Mouse (Mus musculus): ENCODE data around the gene Ogdh. TPM values are rescaled to one million over a fixed set of nuclear protein-coding genes. Genes with fewer than 3 reads are reported as not detected.

Gene Ogdh
- polyA plus RNA-seq, 1 experiment from 2014 or later: 112 TPM

- H3K4me2 ChIP-seq (ENCODE audit: low read length): peak within 1 kb of the TSS; percentile 69
- H3K9me3 ChIP-seq (ENCODE audit: control insufficient read depth, low read length): no peaks in the 10 kb centered on the region
- peak within 1 kb of the TSS; percentile 80 for H3K9ac ChIP-seq (ENCODE audit: low read length)
- DNase-seq (ENCODE audit: low spot score) (peak; percentile 96), ATAC-seq (replicated peaks; ENCODE audit: low FRiP score, low TSS enrichment, low read depth) (peak; percentile 99)
- H3K27ac ChIP-seq (ENCODE audit: low read depth): peak within 1 kb of the TSS; percentile 94
- no peaks in the 10 kb centered on the region for H3K27me3 ChIP-seq (replicated peaks; ENCODE audit: control insufficient read depth, insufficient read depth, low read length)
- peak within 1 kb of the TSS; percentile 86 for H3K4me3 ChIP-seq (ENCODE audit: low read depth, low read length)
- 0 out of 2 replicates have a peak, but pooled peaks cover 9% of the 10 kb centered on the region for H3K4me1 ChIP-seq (replicated peaks; ENCODE audit: control insufficient read depth, insufficient read depth, low read length)
- 6% methylated on average over 51 of the region's 60 CpGs for WGBS
- H3K36me3 ChIP-seq (ENCODE audit: control insufficient read depth, insufficient read depth, low read length): 0 out of 2 replicates have a peak, but pooled peaks cover 2% of the 10 kb centered on the region
Measured at GRCm38 (mm10) chr11:6388726-6389413, 97.4 kb downstream of the Ogdh start, which contains the start of gene Zmiz2. TSS of gene Zmiz2 (plus strand) at chr11:6389074.

GRCm38 (mm10) chr11:6389483-6389921, 98.1 kb downstream of the Ogdh start:
- ATAC-seq (replicated peaks; ENCODE audit: low FRiP score, low TSS enrichment, low read depth): no peak; the same call in none of the 2 replicates
- Histone ChIP-seq H3K27me3 (replicated peaks; ENCODE audit: control insufficient read depth, insufficient read depth, low read length) (no peaks in the 10 kb centered on the region), H3K4me2 (ENCODE audit: low read length) (peak overlapping the region; percentile 69), H3K4me3 (ENCODE audit: low read depth, low read length) (peak overlapping the region; percentile 86), H3K4me1 (replicated peaks; ENCODE audit: control insufficient read depth, insufficient read depth, low read length) (0 out of 2 replicates have a peak, but pooled peaks cover 9% of the 10 kb centered on the region), H3K9me3 (ENCODE audit: control insufficient read depth, low read length) (no peaks in the 10 kb centered on the region), H3K36me3 (ENCODE audit: control insufficient read depth, insufficient read depth, low read length) (0 out of 2 replicates have a peak, but pooled peaks cover 5% of the 10 kb centered on the region), H3K9ac (ENCODE audit: low read length) (peak overlapping the region; percentile 80), H3K27ac (ENCODE audit: low read depth) (peak overlapping the region; percentile 94; the same call in 1 of the 2 replicates)
- peak; percentile 75 for DNase-seq (ENCODE audit: low spot score)
- WGBS: under 1% methylated on average over 13 of the region's 43 CpGs

GRCm38 (mm10) chr11:6390376-6391053, 99.1 kb downstream of the Ogdh start:
- ATAC-seq (replicated peaks; ENCODE audit: low FRiP score, low TSS enrichment, low read depth) (no peak), DNase-seq (ENCODE audit: low spot score) (no peak)
- H3K9ac ChIP-seq (ENCODE audit: low read length): peak overlapping the region; percentile 80
- H3K36me3 ChIP-seq (ENCODE audit: control insufficient read depth, insufficient read depth, low read length): peaks cover 12% of the 10 kb centered on the region
- H3K4me1 ChIP-seq (replicated peaks; ENCODE audit: control insufficient read depth, insufficient read depth, low read length): 0 out of 2 replicates have a peak, but pooled peaks cover 9% of the 10 kb centered on the region
- peak overlapping the region; percentile 86 for H3K4me3 ChIP-seq (ENCODE audit: low read depth, low read length)
- no peak overlapping the region for H3K27ac ChIP-seq (ENCODE audit: low read depth)
- H3K27me3 ChIP-seq (replicated peaks; ENCODE audit: control insufficient read depth, insufficient read depth, low read length): no peaks in the 10 kb centered on the region
- peak overlapping the region; percentile 69 for H3K4me2 ChIP-seq (ENCODE audit: low read length)
- 84% methylated on average over 8 of the region's 8 CpGs for WGBS
- no peaks in the 10 kb centered on the region for H3K9me3 ChIP-seq (ENCODE audit: control insufficient read depth, low read length)

GRCm38 (mm10) chr11:6391516-6392276, 100.3 kb downstream of the Ogdh start:
- no peak for DNase-seq (ENCODE audit: low spot score)
- H3K9ac ChIP-seq (ENCODE audit: low read length): no peak overlapping the region

GRCm38 (mm10) chr11:6392857-6393256, 101.4 kb downstream of the Ogdh start:
- DNase-seq (ENCODE audit: low spot score) (no peak), ATAC-seq (replicated peaks; ENCODE audit: low FRiP score, low TSS enrichment, low read depth) (no peak)
- Histone ChIP-seq H3K36me3 (ENCODE audit: control insufficient read depth, insufficient read depth, low read length) (peaks cover 36% of the 10 kb centered on the region), H3K4me1 (replicated peaks; ENCODE audit: control insufficient read depth, insufficient read depth, low read length) (0 out of 2 replicates have a peak, but pooled peaks cover 9% of the 10 kb centered on the region), H3K9me3 (ENCODE audit: control insufficient read depth, low read length) (no peaks in the 10 kb centered on the region), H3K4me3 (ENCODE audit: low read depth, low read length) (no peak overlapping the region), H3K9ac (ENCODE audit: low read length) (no peak overlapping the region), H3K4me2 (ENCODE audit: low read length) (no peak overlapping the region), H3K27me3 (replicated peaks; ENCODE audit: control insufficient read depth, insufficient read depth, low read length) (no peaks in the 10 kb centered on the region), H3K27ac (ENCODE audit: low read depth) (no peak overlapping the region)
- 81% methylated on average over 6 of the region's 6 CpGs for WGBS

More at GRCm38 (mm10) chr11:6391516-6392276, 100.3 kb downstream of the Ogdh start:
- ATAC-seq (replicated peaks; ENCODE audit: low FRiP score, low TSS enrichment, low read depth): no peak
- Histone ChIP-seq H3K27ac (ENCODE audit: low read depth) (no peak overlapping the region), H3K9me3 (ENCODE audit: control insufficient read depth, low read length) (no peaks in the 10 kb centered on the region), H3K27me3 (replicated peaks; ENCODE audit: control insufficient read depth, insufficient read depth, low read length) (no peaks in the 10 kb centered on the region), H3K36me3 (ENCODE audit: control insufficient read depth, insufficient read depth, low read length) (peaks cover 24% of the 10 kb centered on the region), H3K4me3 (ENCODE audit: low read depth, low read length) (no peak overlapping the region), H3K4me2 (ENCODE audit: low read length) (no peak overlapping the region), H3K4me1 (replicated peaks; ENCODE audit: control insufficient read depth, insufficient read depth, low read length) (0 out of 2 replicates have a peak, but pooled peaks cover 9% of the 10 kb centered on the region)
- WGBS: 79% methylated on average over 8 of the region's 8 CpGs

- ATAC-seq (replicated peaks; ENCODE audit: low FRiP score, low TSS enrichment, low read depth) (no peak), DNase-seq (ENCODE audit: low spot score) (no peak)
- WGBS: 70% methylated on average over 1 of the region's 1 CpGs
- Histone ChIP-seq H3K9ac (ENCODE audit: low read length) (no peak overlapping the region), H3K9me3 (ENCODE audit: control insufficient read depth, low read length) (no peaks in the 10 kb centered on the region), H3K27me3 (replicated peaks; ENCODE audit: control insufficient read depth, insufficient read depth, low read length) (no peaks in the 10 kb centered on the region), H3K27ac (ENCODE audit: low read depth) (no peak overlapping the region), H3K4me3 (ENCODE audit: low read depth, low read length) (no peak overlapping the region), H3K4me2 (ENCODE audit: low read length) (no peak overlapping the region), H3K36me3 (ENCODE audit: control insufficient read depth, insufficient read depth, low read length) (peaks cover 46% of the 10 kb centered on the region), H3K4me1 (replicated peaks; ENCODE audit: control insufficient read depth, insufficient read depth, low read length) (0 out of 2 replicates have a peak, but pooled peaks cover 9% of the 10 kb centered on the region)
Measured at GRCm38 (mm10) chr11:6393866-6394265, 102.4 kb downstream of the Ogdh start.

- Histone ChIP-seq H3K9me3 (ENCODE audit: control insufficient read depth, low read length) (no peaks in the 10 kb centered on the region), H3K27ac (ENCODE audit: low read depth) (no peak overlapping the region), H3K4me1 (replicated peaks; ENCODE audit: control insufficient read depth, insufficient read depth, low read length) (0 out of 2 replicates have a peak, but pooled peaks cover 1% of the 10 kb centered on the region), H3K27me3 (replicated peaks; ENCODE audit: control insufficient read depth, insufficient read depth, low read length) (no peaks in the 10 kb centered on the region), H3K36me3 (ENCODE audit: control insufficient read depth, insufficient read depth, low read length) (peaks cover 63% of the 10 kb centered on the region), H3K4me2 (ENCODE audit: low read length) (no peak overlapping the region), H3K4me3 (ENCODE audit: low read depth, low read length) (no peak overlapping the region), H3K9ac (ENCODE audit: low read length) (no peak overlapping the region)
- ATAC-seq (replicated peaks; ENCODE audit: low FRiP score, low TSS enrichment, low read depth): no peak
- WGBS: 86% methylated on average over 5 of the region's 5 CpGs
- DNase-seq (ENCODE audit: low spot score): no peak
Measured at GRCm38 (mm10) chr11:6395565-6395964, 104.1 kb downstream of the Ogdh start.

- DNase-seq (ENCODE audit: low spot score): no peak
- no peak overlapping the region for H3K9ac ChIP-seq (ENCODE audit: low read length)
- no peaks in the 10 kb centered on the region for H3K4me1 ChIP-seq (replicated peaks; ENCODE audit: control insufficient read depth, insufficient read depth, low read length)
- WGBS: 96% methylated on average over 10 of the region's 10 CpGs
- no peak overlapping the region for H3K4me3 ChIP-seq (ENCODE audit: low read depth, low read length)
- no peaks in the 10 kb centered on the region for H3K9me3 ChIP-seq (ENCODE audit: control insufficient read depth, low read length)
- H3K36me3 ChIP-seq (ENCODE audit: control insufficient read depth, insufficient read depth, low read length): peaks cover 88% of the 10 kb centered on the region
- ATAC-seq (replicated peaks; ENCODE audit: low FRiP score, low TSS enrichment, low read depth): no peak
- no peaks in the 10 kb centered on the region for H3K27me3 ChIP-seq (replicated peaks; ENCODE audit: control insufficient read depth, insufficient read depth, low read length)
- H3K27ac ChIP-seq (ENCODE audit: low read depth): no peak overlapping the region
- H3K4me2 ChIP-seq (ENCODE audit: low read length): no peak overlapping the region
Measured at GRCm38 (mm10) chr11:6398141-6398540, 106.7 kb downstream of the Ogdh start.

All from intestine, embryonic 14.5 days (tissue).